Mouse (Mus musculus): Measurements from ENCODE around the gene Taldo1.

DNA sequence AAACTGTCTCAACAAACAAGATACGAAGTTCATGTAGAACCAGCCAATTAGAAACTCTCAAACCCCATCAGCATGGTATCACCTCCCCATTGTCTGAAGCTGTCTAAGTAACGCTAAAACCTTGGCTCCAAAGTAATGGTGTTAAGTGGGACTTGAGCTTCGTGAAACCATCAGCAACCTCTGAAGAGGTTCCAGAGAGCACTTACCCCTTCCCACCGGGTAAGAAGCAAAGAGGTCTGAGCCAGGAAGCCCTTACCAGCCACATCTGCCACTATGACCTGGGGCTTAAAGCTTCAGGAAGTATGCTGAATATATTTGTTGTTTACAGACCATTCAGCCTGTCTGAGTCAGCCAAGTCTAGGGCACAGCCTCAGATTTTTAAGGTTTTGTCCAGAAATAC lies 13.5 kb downstream of the Taldo1 start:
- TF ChIP-seq CTCF (IDR thresholded peaks at IDR 0.05; ENCODE audit: borderline replicate concordance, extremely low read depth, insufficient read depth, insufficient read length) (no peak), POLR2A (IDR thresholded peaks at IDR 0.05; ENCODE audit: borderline replicate concordance, extremely low read depth, insufficient read depth, insufficient read length, poor library complexity, severe bottlenecking) (no peak)

Measured in brain, embryonic 14.5 days (tissue).